Mouse (Mus musculus) cerebellum, adult 2 months (tissue): ENCODE measurements at regions not wholly inside any gene's neighbourhood (a gene's known extent, or its start where the extent isn't known, plus 50 kb on each side); places are given as distances from the start of the nearest gene placed in this dataset.

Source experiments
- CTCF ChIP-seq: fragments of 200-500 bp; IDR thresholded peaks from 2 replicates; pipeline ENCODE4 v1.5.1; 2011; ENCODE audit warnings: low read depth, mild to moderate bottlenecking, control low read depth, low read length, moderate library complexity, borderline replicate concordance; ENCODE audit not compliant: insufficient read depth
- POLR2A ChIP-seq: fragments of 200-500 bp; IDR thresholded peaks from 2 replicates; pipeline ENCODE4 v1.6.1; 2011; ENCODE audit warnings: low read length, control low read depth, borderline replicate concordance; ENCODE audit not compliant: insufficient read depth

DNA sequence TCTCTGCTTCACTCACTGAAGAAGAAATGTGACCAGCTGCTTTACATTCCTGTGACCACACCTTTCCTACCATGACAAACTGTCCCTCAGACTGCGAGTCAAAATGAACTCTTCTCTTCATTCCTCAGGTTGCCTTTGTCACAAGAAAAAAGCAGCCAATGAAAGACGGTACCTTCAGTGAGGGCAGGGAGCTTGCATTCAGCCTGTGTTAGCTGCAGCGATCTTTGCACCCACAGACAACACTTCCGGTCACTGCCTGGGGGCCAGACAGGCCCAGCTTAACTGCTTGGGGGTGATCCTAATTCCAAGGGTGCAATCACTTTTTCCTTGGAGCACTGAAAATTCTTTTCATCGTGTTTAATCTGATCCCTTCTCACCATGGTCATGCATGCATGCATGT lies 169.2 kb upstream of the Jade1 start:
- no peak for TF ChIP-seq POLR2A
- TF ChIP-seq CTCF, result no peak
